Mouse (Mus musculus) MN1 (cell line): Measurements from ENCODE around the gene Ulbp1.
"Not testable (repeated sequence)": the region's sequence is repeated elsewhere in the genome, so short reads cannot be mapped to it uniquely, and the experiment has no call there.

Experiments used
- DNase-seq: peaks from one replicate; pipeline ENCODE4 v3.0.0-alpha.2; 2016; ENCODE audit warnings: low spot score

Gene Ulbp1

GRCm38 (mm10) chr10:7473197-7473889 is at the start of gene Ulbp1:
Gene Ulbp1 (minus strand): TSS chr10:7473638.
- DNase-seq: peak; percentile 88

DNA sequence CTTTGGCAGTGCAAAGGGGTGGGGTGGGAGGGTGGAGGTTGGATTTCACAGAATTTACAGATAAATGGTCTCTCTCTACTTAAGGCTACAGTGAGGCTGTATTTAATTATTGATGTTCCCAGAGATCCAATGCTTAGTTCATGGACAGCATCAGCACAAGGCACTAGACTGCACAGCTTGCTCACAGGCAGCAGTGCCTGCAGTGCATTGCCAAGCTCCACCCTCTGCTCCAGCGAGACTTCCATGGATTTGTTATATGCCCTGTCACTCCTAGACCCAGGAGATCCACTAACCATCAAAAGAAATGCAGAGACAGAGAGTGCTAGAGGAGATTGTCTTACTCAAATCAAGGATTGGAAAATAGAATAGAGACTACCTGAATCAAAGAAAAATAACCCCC is 24.7 kb upstream of the Ulbp1 start:
- not testable (repeated sequence) for DNase-seq

- not testable (repeated sequence) for DNase-seq
These were observed 18.9 kb upstream of the Ulbp1 start for GRCm38 (mm10) chr10:7492384-7492783.

- DNase-seq: no peak
These were observed 10.2 kb upstream of the Ulbp1 start for GRCm38 (mm10) chr10:7483650-7484049.

GRCm38 (mm10) chr10:7474225-7474624 is 787 bp upstream of the Ulbp1 start:
- not testable (repeated sequence) for DNase-seq

DNA sequence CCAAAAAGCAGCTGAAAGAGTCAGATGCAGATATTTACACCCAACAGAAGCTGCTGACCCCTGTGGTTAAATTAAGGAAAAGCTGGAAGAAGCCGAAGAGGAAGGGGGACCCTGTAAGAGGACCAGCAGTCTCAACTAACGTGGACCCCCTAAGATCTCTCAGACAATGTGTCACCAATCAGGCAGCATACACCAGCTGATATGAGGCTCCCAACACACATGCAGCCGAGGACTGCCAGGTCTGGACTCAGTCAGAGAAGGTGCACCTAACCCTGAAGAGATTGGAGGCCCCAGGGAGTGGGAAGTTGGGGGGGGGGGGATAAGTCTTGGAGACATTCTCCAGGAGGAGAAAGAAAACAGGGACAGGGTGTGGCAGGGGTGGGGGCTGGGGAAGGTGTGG is 1.8 kb downstream of the Ulbp1 start:
- DNase-seq: no peak

DNA sequence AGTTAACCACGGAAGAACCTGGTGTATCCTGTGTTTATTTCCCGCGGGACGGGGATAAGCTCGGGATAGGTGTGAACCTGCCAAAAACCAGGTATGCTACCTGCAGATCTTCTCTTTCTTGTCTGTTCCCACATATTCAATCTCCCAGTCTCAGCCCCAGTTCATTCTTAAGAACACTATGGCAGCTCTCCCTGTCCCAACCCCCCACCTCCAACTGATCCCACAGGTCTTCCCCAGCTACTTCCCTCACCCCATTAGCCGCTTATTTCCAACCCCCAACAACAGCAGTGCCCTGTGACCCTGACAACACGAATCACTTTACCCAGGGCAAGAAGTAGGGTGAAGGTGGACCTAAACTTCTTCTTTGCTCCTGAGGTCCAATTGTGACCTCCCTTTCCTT is 3.0 kb downstream of the Ulbp1 start:
- no peak for DNase-seq

DNA sequence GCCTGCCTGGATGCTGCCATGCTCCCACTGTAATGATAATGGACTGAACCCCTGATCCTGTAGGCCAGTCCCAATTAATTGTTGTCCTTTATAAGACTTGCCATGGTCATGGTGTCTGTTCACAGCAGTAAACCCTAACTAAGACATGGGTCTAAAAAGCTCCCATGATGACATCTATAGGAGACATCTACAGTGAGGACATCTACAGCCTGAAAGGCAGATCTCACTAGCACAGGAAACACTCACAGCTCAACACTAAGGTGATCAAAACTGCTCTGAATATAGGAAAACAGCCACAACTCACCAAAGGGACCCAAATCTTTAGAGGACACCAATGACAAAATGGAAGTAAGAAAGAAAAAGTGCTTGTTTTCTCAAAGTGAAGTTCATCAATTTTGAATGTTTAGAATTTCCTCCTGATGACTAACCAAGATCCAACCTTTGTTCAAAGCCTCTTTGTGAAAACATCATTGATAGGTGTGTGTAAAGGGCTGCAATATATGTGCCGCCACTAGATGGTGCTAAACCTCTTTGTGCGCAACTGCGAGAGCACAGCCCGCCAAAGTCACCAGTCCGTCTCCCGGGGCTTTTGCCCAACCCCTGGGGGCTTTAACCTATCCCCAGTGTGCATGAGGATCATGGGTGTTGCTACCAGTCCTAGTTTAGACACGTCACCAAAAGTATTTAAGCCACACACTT is 3.6 kb downstream of the Ulbp1 start:
- DNase-seq: peak; percentile 68

DNA sequence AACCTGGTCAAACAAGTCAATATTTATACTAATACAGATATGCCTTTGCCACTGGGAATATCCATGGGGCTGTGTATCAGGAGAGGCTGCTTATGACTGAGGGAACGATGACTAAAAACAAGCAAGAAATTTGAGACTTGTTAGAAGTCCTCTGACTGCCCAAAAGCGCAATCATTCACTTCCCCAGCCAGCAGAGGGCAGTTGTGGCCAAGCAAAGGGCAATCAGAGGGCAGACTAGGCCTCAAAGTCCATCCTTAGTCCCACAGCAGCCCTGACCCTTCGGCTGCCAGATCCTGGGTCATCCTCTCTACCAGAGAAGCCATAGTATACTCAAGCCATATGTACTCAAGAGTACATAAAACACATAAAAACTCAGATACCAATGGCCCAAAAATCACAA is 11.4 kb downstream of the Ulbp1 start:
- no peak for DNase-seq

DNA sequence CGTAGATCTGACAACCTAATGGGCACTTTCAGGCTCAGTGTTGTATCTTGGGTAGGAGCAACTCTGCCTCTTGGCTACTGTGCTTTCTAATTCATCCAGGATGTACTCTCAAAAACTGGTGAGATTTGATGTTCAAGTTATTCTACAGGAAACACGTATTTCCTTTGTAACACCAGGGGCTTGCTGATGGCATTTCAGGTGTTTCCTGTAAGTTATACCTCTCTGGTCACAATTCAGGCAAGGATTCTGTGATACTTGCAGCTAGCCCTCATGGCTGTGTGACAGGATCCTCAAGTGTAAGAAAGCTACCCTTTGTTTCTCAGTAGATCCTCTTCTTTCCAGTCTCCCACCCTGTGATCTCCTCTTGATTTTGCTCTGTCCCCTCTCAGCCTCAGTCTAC is 34.5 kb downstream of the Ulbp1 start:
- DNase-seq: no peak

DNA sequence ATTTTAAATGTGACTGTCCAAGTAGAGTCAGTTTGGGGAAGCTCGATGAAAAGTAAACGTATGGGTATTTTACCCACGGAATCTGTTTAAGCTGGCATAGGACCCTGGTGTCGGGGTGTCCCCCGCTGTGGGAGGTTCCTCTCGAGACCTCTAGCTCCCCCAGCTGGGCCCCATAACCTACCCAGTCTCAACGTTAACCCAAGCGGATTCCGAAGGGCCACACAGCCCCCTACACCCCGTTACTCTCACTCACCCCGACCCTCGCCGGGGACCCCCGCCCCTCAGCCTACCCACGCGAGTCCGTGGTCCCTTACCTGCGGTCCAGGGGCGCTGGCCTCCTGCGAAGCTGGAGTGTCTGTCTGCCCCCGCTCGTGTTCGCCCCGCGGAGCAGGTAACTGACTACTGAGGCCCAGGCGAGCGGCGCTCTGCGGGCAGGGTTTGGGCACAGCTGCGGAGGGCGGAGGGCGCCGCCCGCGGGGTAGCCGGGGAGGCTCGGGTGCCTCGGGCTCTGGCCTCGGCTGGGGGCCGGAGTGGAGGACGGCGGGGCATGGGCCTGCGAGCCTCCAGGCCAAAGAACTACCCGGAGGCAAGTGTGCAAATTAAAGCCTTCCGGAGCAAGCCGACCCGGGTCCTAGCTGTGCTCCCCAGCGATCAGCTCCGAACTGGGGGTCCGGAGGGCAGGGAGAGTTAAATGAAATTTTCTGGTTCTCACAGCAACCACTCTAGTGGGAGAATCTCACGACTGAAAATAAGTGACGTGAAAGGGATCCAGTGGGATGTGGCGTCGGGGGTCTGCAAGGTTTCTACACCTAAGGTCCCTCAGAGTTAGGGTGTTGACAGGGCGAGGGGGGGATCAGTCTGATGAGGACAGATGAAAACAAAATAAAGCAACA is 80.0 kb downstream of the Ulbp1 start:
- DNase-seq: no peak

DNA sequence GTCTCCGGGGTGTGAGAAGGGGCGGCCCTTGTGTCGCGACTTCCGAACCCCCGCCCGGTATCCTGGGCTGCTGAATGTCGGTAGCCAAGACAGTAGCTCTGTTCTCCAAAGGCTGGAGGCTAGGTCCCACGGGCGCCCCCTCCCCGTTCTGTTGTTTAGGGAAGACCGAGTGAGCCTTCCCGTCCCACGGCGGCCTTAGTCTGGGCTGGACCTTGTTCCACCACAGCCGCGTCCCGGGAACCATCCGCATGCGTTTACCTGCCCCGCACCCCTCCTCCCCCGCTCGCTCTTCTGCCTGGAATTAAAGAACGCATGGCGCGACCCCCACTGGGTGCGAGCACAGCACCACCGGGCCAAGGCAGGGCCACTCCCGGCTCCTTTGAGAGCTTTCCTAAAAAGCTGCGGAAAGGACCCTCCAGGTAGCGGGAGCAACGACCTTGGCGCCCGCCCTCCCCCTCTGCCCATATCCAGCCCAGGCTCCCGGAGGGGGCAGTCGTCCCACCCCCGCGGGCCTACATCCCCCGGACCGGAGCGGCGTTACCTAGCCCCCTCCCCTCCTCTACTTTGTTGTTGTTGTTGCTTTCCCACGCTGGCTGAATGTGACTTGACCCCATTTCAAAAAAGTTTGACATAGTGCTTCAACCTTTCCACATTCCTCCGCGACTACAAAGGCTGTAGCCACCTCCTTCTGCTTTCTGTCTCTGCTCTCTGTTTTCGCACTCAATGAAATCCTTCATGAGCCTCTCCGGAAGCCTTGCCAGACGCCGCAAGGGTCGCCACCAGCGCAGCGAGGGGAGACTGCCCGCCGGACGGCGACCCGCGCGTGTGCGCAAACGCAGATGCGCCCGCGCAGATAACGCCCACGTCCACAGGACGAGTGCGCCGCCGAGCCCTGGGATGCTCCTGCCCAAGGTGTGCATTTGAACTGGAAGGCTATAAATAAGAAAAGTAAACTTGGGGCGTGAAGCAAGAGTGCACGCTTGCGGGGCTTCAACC is 81.2 kb downstream of the Ulbp1 start:
- no peak for DNase-seq

- DNase-seq: no peak
These were observed 81.9 kb downstream of the Ulbp1 start for GRCm38 (mm10) chr10:7391561-7391934.

- DNase-seq: peak; percentile 5
These were observed 82.3 kb downstream of the Ulbp1 start for GRCm38 (mm10) chr10:7391108-7391507.
